Mouse (Mus musculus) heart, embryonic 16.5 days (tissue): ENCODE results near the gene Sart1. TPM values are rescaled to one million over a fixed set of nuclear protein-coding genes. Genes with fewer than 3 reads are reported as not detected.

ENCODE experiments used
- ATAC-seq: fragments of 200-750 bp; cut with Nextera tagmentation; replicated peaks from 2 replicates; pipeline ENCODE4 v1.8.0; 2017; ENCODE audit warnings: moderate number of reproducible peaks; ENCODE audit not compliant: insufficient read depth, low FRiP score; ENCODE audit errors: extremely low read depth
- H3K27ac ChIP-seq: fragments of 300-500 bp; sonication (generic); 2 replicates; pipeline ENCODE4 v1.5.1; 2014; ENCODE audit warnings: mild to moderate bottlenecking, low read length, control low read depth, moderate library complexity
- H3K27me3 ChIP-seq: fragments of 300-500 bp; sonication (generic); 2 replicates; pipeline ENCODE4 v1.6.1; 2014; ENCODE audit warnings: low read length, mixed read lengths; ENCODE audit not compliant: control insufficient read depth, insufficient read depth
- H3K36me3 ChIP-seq: fragments of 300-500 bp; sonication (generic); 2 replicates; pipeline ENCODE4 v1.6.1; 2014; ENCODE audit not compliant: control insufficient read depth, insufficient read depth
- H3K4me1 ChIP-seq: fragments of 300-500 bp; sonication (generic); 2 replicates; pipeline ENCODE4 v1.6.1; 2014; ENCODE audit warnings: low read length, mixed read lengths; ENCODE audit not compliant: control insufficient read depth, insufficient read depth
- H3K4me2 ChIP-seq: fragments of 300-500 bp; sonication (generic); 2 replicates; pipeline ENCODE4 v1.6.1; 2014; ENCODE audit warnings: low read depth, mild to moderate bottlenecking, control low read depth, low read length
- H3K4me3 ChIP-seq: fragments of 300-500 bp; sonication (generic); 2 replicates; pipeline ENCODE4 v1.5.1; 2014; ENCODE audit warnings: mild to moderate bottlenecking, control low read depth, low read length
- H3K9ac ChIP-seq: fragments of 300-500 bp; sonication (generic); 2 replicates; pipeline ENCODE4 v1.6.1; 2014; ENCODE audit warnings: low read length, control low read depth
- H3K9me3 ChIP-seq: fragments of 300-500 bp; sonication (generic); replicated peaks from 2 replicates; pipeline ENCODE4 v1.6.1; 2016; ENCODE audit warnings: low read length; ENCODE audit not compliant: control insufficient read depth
- WGBS: fragments of 180-500 bp; shearing (Covaris S2); extraction: QIAGEN DNeasy Blood & Tissue Kit; methylation state at CpG from one replicate; pipeline ENCODE4 v1.1.7; 2014; 5-methylcytosine and 5-hydroxymethylcytosine counted together
- polyA plus RNA-seq: library from polyadenylated mRNA; unstranded; fragments of >200 nt; fragmentation: Nextera tagmentation; extraction: Ambion mirVana; gene quantifications from 2 replicates; pipeline ENCODE4 v1.2.1, GENCODE M21; 2015

The Sart1 gene
- polyA plus RNA-seq, 1 experiment from 2014 or later: 54.7 TPM

- peaks cover 10% of the 10 kb centered on the region; the same call in 1 of the 2 replicates for H3K36me3 ChIP-seq
- WGBS: 87% methylated on average over 6 of the region's 6 CpGs
- no peak for ATAC-seq
These were observed 32.1 kb upstream of the Sart1 start for GRCm38 (mm10) chr19:5420579-5420978.

GRCm38 (mm10) chr19:5419630-5420029, 31.1 kb upstream of the Sart1 start:
- WGBS: 85% methylated on average over 9 of the region's 9 CpGs
- no peaks in the 10 kb centered on the region for H3K9me3 ChIP-seq
- no peak for ATAC-seq

More at GRCm38 (mm10) chr19:5420579-5420978, 32.1 kb upstream of the Sart1 start:
- Histone ChIP-seq H3K4me1 (peaks cover 11% of the 10 kb centered on the region), H3K9ac (no peak overlapping the region), H3K27me3 (no peaks in the 10 kb centered on the region), H3K9me3 (no peaks in the 10 kb centered on the region), H3K4me2 (no peak overlapping the region), H3K4me3 (no peak overlapping the region), H3K27ac (no peak overlapping the region)

GRCm38 (mm10) chr19:5418750-5419466, 30.4 kb upstream of the Sart1 start:
- WGBS: 96% methylated on average over 8 of the region's 8 CpGs
- Histone ChIP-seq H3K9me3 (no peaks in the 10 kb centered on the region), H3K27me3 (no peaks in the 10 kb centered on the region), H3K4me1 (peaks cover 14% of the 10 kb centered on the region), H3K4me2 (no peak overlapping the region), H3K27ac (no peak overlapping the region), H3K4me3 (no peak overlapping the region), H3K36me3 (peaks cover 10% of the 10 kb centered on the region; the same call in 1 of the 2 replicates), H3K9ac (no peak overlapping the region)
- no peak for ATAC-seq

More at GRCm38 (mm10) chr19:5419630-5420029, 31.1 kb upstream of the Sart1 start:
- Histone ChIP-seq H3K4me3 (no peak overlapping the region), H3K36me3 (peaks cover 10% of the 10 kb centered on the region; the same call in 1 of the 2 replicates), H3K4me2 (no peak overlapping the region), H3K27me3 (no peaks in the 10 kb centered on the region), H3K9ac (no peak overlapping the region), H3K4me1 (peaks cover 11% of the 10 kb centered on the region), H3K27ac (no peak overlapping the region)

- H3K9ac ChIP-seq: peak overlapping the region; percentile 4; the same call in 1 of the 2 replicates
- 51% methylated on average over 2 of the region's 2 CpGs for WGBS
- H3K27ac ChIP-seq: peak overlapping the region; percentile 54
These were observed 26.0 kb upstream of the Sart1 start for GRCm38 (mm10) chr19:5414534-5414957.

GRCm38 (mm10) chr19:5413840-5414239, 25.3 kb upstream of the Sart1 start:
- WGBS: 73% methylated on average over 4 of the region's 4 CpGs

More at GRCm38 (mm10) chr19:5414534-5414957, 26.0 kb upstream of the Sart1 start:
- 0 out of 2 replicates have a peak, but pooled peaks have one; percentile 24 for ATAC-seq
- Histone ChIP-seq H3K9me3 (no peaks in the 10 kb centered on the region), H3K4me3 (no peak overlapping the region), H3K4me2 (no peak overlapping the region), H3K27me3 (no peaks in the 10 kb centered on the region), H3K4me1 (peaks cover 5% of the 10 kb centered on the region), H3K36me3 (peaks cover 5% of the 10 kb centered on the region; the same call in 1 of the 2 replicates)

GRCm38 (mm10) chr19:5411961-5412360, 23.5 kb upstream of the Sart1 start:
- Histone ChIP-seq H3K27me3 (no peaks in the 10 kb centered on the region), H3K9me3 (no peaks in the 10 kb centered on the region), H3K4me1 (peaks cover 24% of the 10 kb centered on the region), H3K27ac (no peak overlapping the region), H3K4me2 (no peak overlapping the region), H3K4me3 (no peak overlapping the region), H3K9ac (no peak overlapping the region), H3K36me3 (no peaks in the 10 kb centered on the region)
- ATAC-seq: no peak
- WGBS: 65% methylated on average over 5 of the region's 5 CpGs

More at GRCm38 (mm10) chr19:5413840-5414239, 25.3 kb upstream of the Sart1 start:
- H3K4me3 ChIP-seq: no peak overlapping the region
- no peak overlapping the region; the same call in 1 of the 2 replicates for H3K27ac ChIP-seq
- no peak overlapping the region for H3K4me2 ChIP-seq
- no peak for ATAC-seq
- H3K27me3 ChIP-seq: no peaks in the 10 kb centered on the region
- peaks cover 9% of the 10 kb centered on the region for H3K4me1 ChIP-seq
- H3K36me3 ChIP-seq: no peaks in the 10 kb centered on the region
- H3K9ac ChIP-seq: no peak overlapping the region
- H3K9me3 ChIP-seq: no peaks in the 10 kb centered on the region

GRCm38 (mm10) chr19:5410641-5411040, 22.1 kb upstream of the Sart1 start:
- Histone ChIP-seq H3K4me2 (no peak overlapping the region), H3K27me3 (no peaks in the 10 kb centered on the region), H3K27ac (no peak overlapping the region), H3K4me3 (no peak overlapping the region), H3K36me3 (no peaks in the 10 kb centered on the region), H3K9me3 (no peaks in the 10 kb centered on the region), H3K4me1 (peaks cover 29% of the 10 kb centered on the region), H3K9ac (no peak overlapping the region)
- 63% methylated on average over 5 of the region's 5 CpGs for WGBS
- no peak for ATAC-seq

- H3K4me1 ChIP-seq: peaks cover 25% of the 10 kb centered on the region
- ATAC-seq: no peak
- WGBS: 75% methylated on average over 5 of the region's 5 CpGs
- no peaks in the 10 kb centered on the region for H3K27me3 ChIP-seq
- no peaks in the 10 kb centered on the region for H3K9me3 ChIP-seq
- no peak overlapping the region for H3K9ac ChIP-seq
- no peak overlapping the region for H3K4me3 ChIP-seq
- no peak overlapping the region for H3K4me2 ChIP-seq
- H3K27ac ChIP-seq: peak overlapping the region; percentile 60
- no peaks in the 10 kb centered on the region for H3K36me3 ChIP-seq
These were observed 20.6 kb upstream of the Sart1 start for GRCm38 (mm10) chr19:5409068-5409467.
